ENCODE assay signal across 27 mouse cellular contexts in the genomic region with DNA sequence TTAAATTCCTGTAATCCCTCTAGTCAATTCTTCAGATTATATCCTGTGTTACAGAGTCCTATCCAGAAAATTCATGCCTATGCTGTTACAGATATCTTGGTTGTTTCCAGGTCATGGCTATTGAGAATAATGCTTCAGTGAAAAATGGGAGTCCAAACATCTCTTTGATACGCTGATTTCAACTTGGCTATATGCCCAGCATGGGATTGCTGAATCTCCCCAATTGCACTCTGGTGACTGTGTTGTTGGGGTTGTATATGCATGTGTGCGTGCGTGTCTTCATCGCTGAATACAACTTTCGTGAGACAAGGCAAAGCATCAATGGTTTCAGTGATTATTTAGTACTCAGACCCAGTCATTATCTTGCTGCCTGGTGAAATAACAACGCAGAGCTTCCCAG. TPM values are rescaled to one million over a fixed set of nuclear protein-coding genes. Genes with fewer than 3 reads are reported as not detected.
DNase-seq lines count a peak whose midpoint lies in the region; ATAC-seq lines count a peak whose summit lies in the region.
"Had no signal": no experiment of that assay in that cellular context is flagged by ENCODE, and none has a peak within 500 bp of the region (broad histone marks: within the 10 kb centered on the region; RNA-seq: fewer than 3 reads in every experiment).

No protein-coding gene starts in this region.

- no peak overlapping the region for H3K9ac ChIP-seq in embryonic facial prominence, embryonic 14.5 days (ENCODE audit: low read depth, low read length)
- H3K9ac ChIP-seq in hindbrain, embryonic 14.5 days: no peak overlapping the region
- no peak overlapping the region for H3K9ac ChIP-seq in midbrain, embryonic 14.5 days (replicated peaks; ENCODE audit: low read length)
- H3K9ac ChIP-seq in midbrain, embryonic 11.5 days (ENCODE audit: low read length): no peak overlapping the region
- H3K9ac ChIP-seq: embryonic facial prominence, embryonic 12.5 days; embryonic facial prominence, embryonic 15.5 days; forebrain, embryonic 13.5 days had no signal

- no peak overlapping the region for H3K4me2 ChIP-seq in embryonic facial prominence, embryonic 14.5 days (ENCODE audit: low read depth, low read length)
- H3K4me2 ChIP-seq in hindbrain, embryonic 14.5 days (replicated peaks): no peak overlapping the region
- no peak overlapping the region for H3K4me2 ChIP-seq in midbrain, embryonic 14.5 days (ENCODE audit: low read length)
- no peak overlapping the region for H3K4me2 ChIP-seq in midbrain, embryonic 11.5 days
- H3K4me2 ChIP-seq: embryonic facial prominence, embryonic 12.5 days; embryonic facial prominence, embryonic 15.5 days; forebrain, embryonic 13.5 days had no signal

- no peak overlapping the region for H3K27ac ChIP-seq in embryonic facial prominence, embryonic 14.5 days (replicated peaks; ENCODE audit: low read depth, low read length)
- no peak overlapping the region for H3K27ac ChIP-seq in embryonic facial prominence, embryonic 10.5 days (replicated peaks)
- H3K27ac ChIP-seq in hindbrain, embryonic 14.5 days: no peak overlapping the region
- H3K27ac ChIP-seq in hindbrain, embryonic 10.5 days: no peak overlapping the region
- no peak overlapping the region for H3K27ac ChIP-seq in midbrain, embryonic 14.5 days (replicated peaks; ENCODE audit: low read depth, low read length)
- no peak overlapping the region for H3K27ac ChIP-seq in midbrain, embryonic 11.5 days (ENCODE audit: low read depth, low read length)
- H3K27ac ChIP-seq: embryonic facial prominence, embryonic 12.5 days; embryonic facial prominence, embryonic 15.5 days; forebrain, embryonic 10.5 days; forebrain, embryonic 13.5 days had no signal

- H3K4me1 ChIP-seq in embryonic facial prominence, embryonic 14.5 days (ENCODE audit: control insufficient read depth, insufficient read depth, low read length): 0 out of 2 replicates have a peak, but pooled peaks cover 4% of the 10 kb centered on the region
- H3K4me1 ChIP-seq in embryonic facial prominence, embryonic 10.5 days: peaks cover 10% of the 10 kb centered on the region
- H3K4me1 ChIP-seq in hindbrain, embryonic 14.5 days (replicated peaks; ENCODE audit: control insufficient read depth, insufficient read depth, low read length): 0 out of 2 replicates have a peak, but pooled peaks cover 4% of the 10 kb centered on the region
- peaks cover 6% of the 10 kb centered on the region; the same call in 1 of the 2 replicates for H3K4me1 ChIP-seq in hindbrain, embryonic 10.5 days (replicated peaks)
- H3K4me1 ChIP-seq in midbrain, embryonic 14.5 days (ENCODE audit: control insufficient read depth, insufficient read depth, low read length): no peaks in the 10 kb centered on the region
- H3K4me1 ChIP-seq in midbrain, embryonic 11.5 days (ENCODE audit: control insufficient read depth, insufficient read depth, low read length): peaks cover 3% of the 10 kb centered on the region; the same call in 1 of the 2 replicates

- no peaks in the 10 kb centered on the region for H3K9me3 ChIP-seq in embryonic facial prominence, embryonic 14.5 days (ENCODE audit: control insufficient read depth, low read length)
- H3K9me3 ChIP-seq in embryonic facial prominence, embryonic 10.5 days: no peaks in the 10 kb centered on the region
- no peaks in the 10 kb centered on the region for H3K9me3 ChIP-seq in hindbrain, embryonic 14.5 days (ENCODE audit: control insufficient read depth, low read length)
- H3K9me3 ChIP-seq in hindbrain, embryonic 10.5 days: no peaks in the 10 kb centered on the region
- H3K9me3 ChIP-seq in midbrain, embryonic 14.5 days (ENCODE audit: control insufficient read depth, low read length): no peaks in the 10 kb centered on the region
- no peaks in the 10 kb centered on the region for H3K9me3 ChIP-seq in midbrain, embryonic 11.5 days (ENCODE audit: control insufficient read depth, low read length)
- H3K9me3 ChIP-seq: embryonic facial prominence, embryonic 12.5 days; embryonic facial prominence, embryonic 15.5 days; forebrain, embryonic 10.5 days; forebrain, embryonic 13.5 days had no signal

- no peak for ATAC-seq in embryonic facial prominence, embryonic 14.5 days (ENCODE audit: low read depth)
- ATAC-seq in hindbrain, embryonic 14.5 days (ENCODE audit: low FRiP score): no peak
- no peak for ATAC-seq in midbrain, embryonic 14.5 days (ENCODE audit: low FRiP score, low TSS enrichment)
- ATAC-seq in midbrain, embryonic 11.5 days (ENCODE audit: low FRiP score): no peak
- ATAC-seq: activated CD4-positive, CD25-positive, alpha-beta regulatory T cell, adult 4 months; CD4-positive, CD25-positive, alpha-beta regulatory T cell, adult 4 months; forebrain, embryonic 13.5 days; forebrain, embryonic 16.5 days; Patski had no signal

- no peak overlapping the region for H3K4me3 ChIP-seq in embryonic facial prominence, embryonic 14.5 days (ENCODE audit: low read depth, low read length)
- no peak overlapping the region for H3K4me3 ChIP-seq in embryonic facial prominence, embryonic 10.5 days
- no peak overlapping the region for H3K4me3 ChIP-seq in hindbrain, embryonic 14.5 days (replicated peaks; ENCODE audit: low read length)
- H3K4me3 ChIP-seq in hindbrain, embryonic 10.5 days: no peak overlapping the region
- H3K4me3 ChIP-seq in midbrain, embryonic 14.5 days (replicated peaks; ENCODE audit: low read depth, low read length): no peak overlapping the region
- no peak overlapping the region for H3K4me3 ChIP-seq in midbrain, embryonic 11.5 days (ENCODE audit: low read depth, low read length)
- H3K4me3 ChIP-seq: embryonic facial prominence, embryonic 12.5 days; embryonic facial prominence, embryonic 15.5 days; erythroblast, embryonic 14.5 days; forebrain, embryonic 10.5 days; forebrain, embryonic 13.5 days had no signal

- WGBS in embryonic facial prominence, embryonic 14.5 days: 60% methylated on average over 6 of the region's 6 CpGs
- WGBS in embryonic facial prominence, embryonic 10.5 days: 91% methylated on average over 6 of the region's 6 CpGs
- 59% methylated on average over 6 of the region's 6 CpGs for WGBS in hindbrain, embryonic 14.5 days
- 87% methylated on average over 6 of the region's 6 CpGs for WGBS in hindbrain, embryonic 10.5 days
- WGBS in midbrain, embryonic 14.5 days: 57% methylated on average over 6 of the region's 6 CpGs
- 85% methylated on average over 6 of the region's 6 CpGs for WGBS in midbrain, embryonic 11.5 days

- H3K36me3 ChIP-seq in embryonic facial prominence, embryonic 14.5 days (ENCODE audit: control insufficient read depth, insufficient read depth, low read length): no peaks in the 10 kb centered on the region
- H3K36me3 ChIP-seq in embryonic facial prominence, embryonic 10.5 days (replicated peaks): no peaks in the 10 kb centered on the region
- no peaks in the 10 kb centered on the region for H3K36me3 ChIP-seq in hindbrain, embryonic 14.5 days (replicated peaks; ENCODE audit: control insufficient read depth, insufficient read depth)
- H3K36me3 ChIP-seq in hindbrain, embryonic 10.5 days: no peaks in the 10 kb centered on the region
- H3K36me3 ChIP-seq in midbrain, embryonic 14.5 days (ENCODE audit: control insufficient read depth, insufficient read depth, low read length): no peaks in the 10 kb centered on the region
- no peaks in the 10 kb centered on the region for H3K36me3 ChIP-seq in midbrain, embryonic 11.5 days (ENCODE audit: control insufficient read depth, insufficient read depth, low read length)
- H3K36me3 ChIP-seq: embryonic facial prominence, embryonic 12.5 days; embryonic facial prominence, embryonic 15.5 days; forebrain, embryonic 10.5 days; G1E had no signal

- peak; percentile 29 for DNase-seq in embryonic facial prominence, embryonic 14.5 days (ENCODE audit: low spot score)
- DNase-seq in embryonic facial prominence, embryonic 10.5 days (ENCODE audit: low spot score): no peak
- DNase-seq in hindbrain, embryonic 14.5 days (ENCODE audit: low spot score): peak; percentile 30
- no peak for DNase-seq in hindbrain, embryonic 10.5 days (ENCODE audit: low spot score)
- peak; percentile 51 for DNase-seq in midbrain, embryonic 14.5 days
- DNase-seq in midbrain, embryonic 11.5 days (ENCODE audit: low spot score, missing footprints): no peak
- DNase-seq: adrenal gland, adult 8-10 months; adrenal gland, postnatal 14 days; adrenal gland, postnatal 36 days; B cell, adult 2 months; cerebellum, adult 11 months; cerebellum, adult 18-20 months; cerebellum, adult 8-10 months; cerebellum, adult 9-11 months; cerebellum, postnatal 14 days; cerebellum, postnatal 36 days had no signal

- H3K27me3 ChIP-seq in embryonic facial prominence, embryonic 14.5 days (replicated peaks; ENCODE audit: control insufficient read depth, insufficient read depth, low read length): no peaks in the 10 kb centered on the region
- H3K27me3 ChIP-seq in embryonic facial prominence, embryonic 10.5 days (replicated peaks; ENCODE audit: low read depth, poor library complexity, severe bottlenecking): no peaks in the 10 kb centered on the region
- H3K27me3 ChIP-seq in hindbrain, embryonic 14.5 days (ENCODE audit: control insufficient read depth, insufficient read depth, low read length): no peaks in the 10 kb centered on the region
- no peaks in the 10 kb centered on the region for H3K27me3 ChIP-seq in hindbrain, embryonic 10.5 days (ENCODE audit: insufficient read depth, poor library complexity, severe bottlenecking)
- no peaks in the 10 kb centered on the region for H3K27me3 ChIP-seq in midbrain, embryonic 14.5 days (ENCODE audit: control insufficient read depth, insufficient read depth, low read length)
- no peaks in the 10 kb centered on the region for H3K27me3 ChIP-seq in midbrain, embryonic 11.5 days (ENCODE audit: control insufficient read depth, insufficient read depth, low read length)
- H3K27me3 ChIP-seq: CH12.LX; embryonic facial prominence, embryonic 12.5 days; embryonic facial prominence, embryonic 15.5 days; forebrain, embryonic 13.5 days; Patski had no signal

RNA-seq across cellular contexts. Expression of a gene that starts 5.0 kb away (rescaled TPM):
- polyA plus RNA-seq in embryonic facial prominence, embryonic 14.5 days (2014; fragmentation: Nextera tagmentation; extraction: Ambion mirVana): 64.5 and 71.9 TPM in 2 replicates
- polyA plus RNA-seq in embryonic facial prominence, embryonic 10.5 days (2016; fragmentation: Nextera tagmentation; extraction: Ambion mirVana): 28.5 and 28.7 TPM in 2 replicates
- 37.8 and 40.2 TPM in 2 replicates for polyA plus RNA-seq in hindbrain, embryonic 14.5 days (2014; fragmentation: Nextera tagmentation; extraction: Ambion mirVana)
- polyA plus RNA-seq in hindbrain, embryonic 10.5 days (2016; fragmentation: Nextera tagmentation; extraction: Ambion mirVana): 29.3 and 30.9 TPM in 2 replicates
- polyA plus RNA-seq in midbrain, embryonic 14.5 days (2014; fragmentation: Nextera tagmentation; extraction: Ambion mirVana): 39.2 and 41.7 TPM in 2 replicates
- 30.6 and 37.7 TPM in 2 replicates for polyA plus RNA-seq in midbrain, embryonic 11.5 days (2014; fragmentation: Nextera tagmentation; extraction: Ambion mirVana)

Comparison
In these comparisons a context has a peak if more than half of its experiments do, and no peak if none do; other contexts are left out.
1. DNase-seq: peak in embryonic facial prominence, embryonic 14.5 days (single experiment), hindbrain, embryonic 14.5 days (single experiment) and midbrain, embryonic 14.5 days (single experiment); none in embryonic facial prominence, embryonic 10.5 days (single experiment), hindbrain, embryonic 10.5 days (single experiment) and midbrain, embryonic 11.5 days (single experiment).